Mouse (Mus musculus) kidney, postnatal 14 days (tissue): ENCODE data around the gene A430078G23Rik.
A peak's percentile ranks its signal among the peaks of the same experiment; 100 is the strongest.

Experiments used
- DNase-seq: peaks from one replicate; pipeline ENCODE4 v3.0.0; 2022; ENCODE audit warnings: mixed read lengths

A430078G23Rik gene

GRCm38 (mm10) chr8:3414639-3415190, 61.5 kb downstream of the A430078G23Rik start:
- no peak for DNase-seq

GRCm38 (mm10) chr8:3415259-3415658, 62.0 kb downstream of the A430078G23Rik start:
- no peak for DNase-seq

- no peak for DNase-seq
These were observed 62.4 kb downstream of the A430078G23Rik start for GRCm38 (mm10) chr8:3415661-3416060.

GRCm38 (mm10) chr8:3416846-3417245, 63.6 kb downstream of the A430078G23Rik start:
- DNase-seq, result no peak

- no peak for DNase-seq
These were observed 64.2 kb downstream of the A430078G23Rik start for GRCm38 (mm10) chr8:3417455-3417854.

- no peak for DNase-seq
These were observed 64.9 kb downstream of the A430078G23Rik start for GRCm38 (mm10) chr8:3418101-3418500.

- no peak for DNase-seq
These were observed 67.0 kb downstream of the A430078G23Rik start for GRCm38 (mm10) chr8:3420105-3420706.

GRCm38 (mm10) chr8:3421507-3421906, 68.3 kb downstream of the A430078G23Rik start:
- no peak for DNase-seq

GRCm38 (mm10) chr8:3425217-3425616, 72.0 kb downstream of the A430078G23Rik start:
- no peak for DNase-seq

- DNase-seq, result no peak
These were observed 73.0 kb downstream of the A430078G23Rik start for GRCm38 (mm10) chr8:3426211-3426610.

- DNase-seq, result no peak
These were observed 75.2 kb downstream of the A430078G23Rik start for GRCm38 (mm10) chr8:3428426-3428825.

- DNase-seq, result peak; percentile 73
These were observed 76.8 kb downstream of the A430078G23Rik start for GRCm38 (mm10) chr8:3429966-3430365.

GRCm38 (mm10) chr8:3431113-3431512, 77.9 kb downstream of the A430078G23Rik start:
- DNase-seq, result no peak

GRCm38 (mm10) chr8:3436492-3436891, 83.3 kb downstream of the A430078G23Rik start:
- DNase-seq, result no peak

- DNase-seq, result no peak
These were observed 86.3 kb downstream of the A430078G23Rik start for GRCm38 (mm10) chr8:3439510-3439909.
